Mouse (Mus musculus) myocyte (in vitro differentiated cells): Measurements from ENCODE around the gene Ddah1.

ENCODE experiments used
- POLR2A ChIP-seq: IDR thresholded peaks from one replicate; pipeline ENCODE4 v1.6.1; 2011; ENCODE audit warnings: low read depth, mild to moderate bottlenecking, control low read depth, moderate library complexity; ENCODE audit not compliant: insufficient read length
- SRF ChIP-seq: IDR thresholded peaks from one replicate; pipeline ENCODE4 v1.6.1; 2011; ENCODE audit warnings: low read depth; ENCODE audit not compliant: control insufficient read depth, insufficient read length
- TCF12 ChIP-seq: IDR thresholded peaks from one replicate; pipeline ENCODE4 v1.6.1; 2011; ENCODE audit warnings: mild to moderate bottlenecking, control low read depth; ENCODE audit not compliant: poor library complexity, insufficient read depth, severe bottlenecking
- USF1 ChIP-seq: IDR thresholded peaks from one replicate; pipeline ENCODE4 v1.6.1; 2011; ENCODE audit warnings: low read depth, mild to moderate bottlenecking, control low read depth, moderate library complexity

DNA sequence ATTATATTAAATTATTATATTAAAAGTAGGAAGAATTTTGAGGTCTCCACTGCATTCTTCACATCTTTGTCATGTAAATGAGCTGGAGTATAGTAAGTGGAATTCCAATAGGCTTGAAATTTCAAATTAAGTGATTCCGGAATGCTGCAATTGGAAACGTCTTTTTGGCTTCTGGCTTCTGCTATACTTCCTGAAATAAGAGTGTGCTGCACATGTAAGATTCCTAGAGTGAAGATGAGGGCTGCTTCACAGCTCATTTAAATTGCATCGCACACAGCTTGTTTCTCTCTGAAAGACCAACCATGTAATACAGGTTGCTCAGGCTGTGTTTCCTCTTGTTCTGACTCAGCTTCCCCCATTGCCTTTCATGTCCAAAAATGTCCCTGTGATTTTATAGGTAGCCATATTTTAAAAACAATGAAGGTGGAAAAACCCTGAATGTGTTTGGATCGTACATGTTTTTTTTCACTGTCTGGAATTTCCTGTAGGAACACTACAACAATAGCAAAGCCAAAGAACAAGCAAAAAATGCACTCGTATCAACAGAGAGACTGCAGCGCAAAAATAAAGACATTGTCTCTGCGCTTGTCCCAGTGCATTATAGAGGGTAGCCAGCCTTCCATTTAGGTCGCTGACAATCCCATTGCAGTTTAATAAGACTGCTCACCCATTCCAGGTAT is 105.7 kb downstream of the Ddah1 start:
- TF ChIP-seq SRF, result no peak
- no peak for TF ChIP-seq POLR2A
- TF ChIP-seq TCF12, result no peak
- no peak for TF ChIP-seq USF1
